ENCODE assay signal across 8 mouse cellular contexts in genomic region chr14:75845698-75846115, GRCm38 (mm10). TPM values are rescaled to one million over a fixed set of nuclear protein-coding genes. Genes with fewer than 3 reads are reported as not detected.
DNase-seq lines count a peak whose midpoint lies in the region; ATAC-seq lines count a peak whose summit lies in the region.

No protein-coding gene starts in this region.

- ATAC-seq in hematopoietic stem cell, adult 5-6 weeks (replicated peaks in 1 of 2; ENCODE audit: insufficient read depth in 1 of 2, low FRiP score in 2 of 2, low TSS enrichment in 1 of 2, low read depth in 1 of 2, poor library complexity in 2 of 2, severe bottlenecking in 2 of 2) = peak; percentile 52 to 60
- peak; percentile 71 for ATAC-seq in lung, embryonic 16.5 days (ENCODE audit: low read depth)

- H3K4me2 ChIP-seq in lung, embryonic 16.5 days (ENCODE audit: low read depth, low read length) = peak overlapping the region; percentile 70

- H3K9me3 ChIP-seq in lung, embryonic 16.5 days (ENCODE audit: control insufficient read depth, low read length) = no peaks in the 10 kb centered on the region

- H3K4me1 ChIP-seq in lung, embryonic 16.5 days (replicated peaks; ENCODE audit: control insufficient read depth, insufficient read depth, low read length) = peaks cover 7% of the 10 kb centered on the region

- H3K27me3 ChIP-seq in lung, embryonic 16.5 days (ENCODE audit: control insufficient read depth, insufficient read depth, low read depth, low read length) = no peaks in the 10 kb centered on the region

- peak overlapping the region; percentile 97 for H3K9ac ChIP-seq in lung, embryonic 16.5 days (ENCODE audit: low read length)

- DNase-seq in MEL-GATA-1-ER (ENCODE audit: extremely low read depth, low read depth) = peak; percentile 47
- peak; percentile 88 for DNase-seq in cerebellum, adult 8-10 months
- peak; percentile 84 for DNase-seq in forelimb bud, embryonic 11.5 days (ENCODE audit: low read depth, low spot score)
- peak; percentile 65 for DNase-seq in layer of hippocampus, adult 9-10 months (ENCODE audit: low spot score)
- peak; percentile 81 for DNase-seq in ovary, adult 18-20 months (ENCODE audit: low spot score)
- peak; percentile 91 for DNase-seq in thymus, postnatal 0 days (ENCODE audit: low spot score)

- H3K27ac ChIP-seq in lung, embryonic 16.5 days (ENCODE audit: low read length) = peak overlapping the region; percentile 94

- peak overlapping the region; percentile 89 for H3K4me3 ChIP-seq in lung, embryonic 16.5 days (ENCODE audit: low read length)

- 0% methylated on average over 35 of the region's 40 CpGs for WGBS in lung, embryonic 16.5 days

- peaks cover 34% of the 10 kb centered on the region for H3K36me3 ChIP-seq in lung, embryonic 16.5 days (ENCODE audit: control insufficient read depth, insufficient read depth, low read length)

RNA-seq across cellular contexts. Expression of gene Tpt1, which starts 0.8 kb away (rescaled TPM):
- 893 and 1,274 TPM in 2 replicates for total RNA-seq in hematopoietic stem cell, adult 5-6 weeks (2017)
- polyA plus RNA-seq in lung, embryonic 16.5 days (2015; fragmentation: Nextera tagmentation; extraction: Ambion mirVana) = 979 and 987 TPM in 2 replicates
- polyA plus RNA-seq in thymus, postnatal 0 days (2015; fragmentation: Nextera tagmentation; extraction: Ambion mirVana) = 1,615 and 1,673 TPM in 2 replicates

RNA-seq across cellular contexts. Expression of gene Slc25a30, which starts 58.9 kb away (rescaled TPM):
- 23.5 and 30.9 TPM in 2 replicates for total RNA-seq in hematopoietic stem cell, adult 5-6 weeks (2017)
- 3.3 and 3.5 TPM in 2 replicates for polyA plus RNA-seq in lung, embryonic 16.5 days (2015; fragmentation: Nextera tagmentation; extraction: Ambion mirVana)
- 7.4 and 7.7 TPM in 2 replicates for polyA plus RNA-seq in thymus, postnatal 0 days (2015; fragmentation: Nextera tagmentation; extraction: Ambion mirVana)

Comparison
In these comparisons a context has a peak if more than half of its experiments do, and no peak if none do; other contexts are left out.
1. Peak in every context shown above with its lines: DNase-seq, ATAC-seq, H3K4me3 ChIP-seq and H3K27ac ChIP-seq.